20 mouse cellular contexts compared by ENCODE assay signal in the genomic region with DNA sequence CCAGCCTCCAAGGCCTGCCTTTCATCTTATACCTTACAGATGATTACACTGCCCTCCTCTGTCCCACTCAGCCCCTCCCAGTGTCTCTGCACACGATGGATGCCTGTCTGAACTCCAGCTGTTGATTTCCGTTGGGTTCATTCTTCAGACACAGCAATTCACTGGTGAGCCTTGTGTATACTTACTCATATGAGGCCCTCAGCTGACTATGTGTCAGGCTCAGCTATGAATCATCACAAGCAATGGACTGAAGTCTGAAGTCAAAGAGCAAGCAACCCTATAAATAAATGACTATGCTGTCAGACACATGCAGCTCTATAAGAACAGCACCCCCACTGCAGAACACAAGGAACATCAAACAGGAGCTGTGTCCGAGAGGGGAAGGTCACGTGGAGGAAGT.
DNase-seq lines count a peak whose midpoint lies in the region; ATAC-seq and TF ChIP-seq lines count a peak whose summit lies in the region.
"Had no signal": no experiment of that assay in that cellular context is flagged by ENCODE, and none has a peak within 500 bp of the region (broad histone marks: within the 10 kb centered on the region; RNA-seq: fewer than 3 reads in every experiment).

No protein-coding gene starts in this region.

- 87% methylated on average over 4 of the region's 4 CpGs for WGBS in embryonic facial prominence, embryonic 10.5 days

- H3K27ac ChIP-seq in embryonic facial prominence, embryonic 10.5 days (replicated peaks): no peak overlapping the region
- H3K27ac ChIP-seq: heart, embryonic 15.5 days; limb, embryonic 10.5 days; liver, embryonic 12.5 days; lung, embryonic 15.5 days had no signal

- peak; percentile 23 for DNase-seq in heart, adult 11 months
- DNase-seq in heart, postnatal 14 days: no peak
- peak; percentile 73 for DNase-seq in fibroblast of lung, adult 2 months (ENCODE audit: low read depth)
- no peak for DNase-seq in cerebellum, adult 9-10 months
- DNase-seq in layer of hippocampus, adult 9-10 months (ENCODE audit: low spot score): no peak
- DNase-seq in embryonic facial prominence, embryonic 10.5 days (ENCODE audit: low spot score): no peak
- DNase-seq: cerebellum, adult 11 months; cerebellum, postnatal 36 days; forebrain, postnatal 0 days; gastrocnemius, adult 2 months; heart, adult 18-20 months; kidney, adult 11 months; kidney, postnatal 4 days; midbrain, embryonic 14.5 days had no signal

- H3K4me2 ChIP-seq in myocyte (ENCODE audit: low read depth): peak overlapping the region; percentile 9
- H3K4me2 ChIP-seq: heart, embryonic 15.5 days; liver, embryonic 12.5 days; lung, embryonic 15.5 days had no signal

- H3K27me3 ChIP-seq in myocyte (ENCODE audit: control insufficient read depth, insufficient read depth, insufficient read length): no peaks in the 10 kb centered on the region
- no peaks in the 10 kb centered on the region for H3K27me3 ChIP-seq in embryonic facial prominence, embryonic 10.5 days (replicated peaks; ENCODE audit: low read depth, poor library complexity, severe bottlenecking)
- H3K27me3 ChIP-seq: heart, embryonic 15.5 days; liver, embryonic 12.5 days; lung, embryonic 15.5 days had no signal

- H3ac ChIP-seq in myocyte (ENCODE audit: control insufficient read depth, insufficient read length): no peak overlapping the region

- no peak for TF ChIP-seq POLR2A in myocyte (IDR thresholded peaks at IDR 0.05; ENCODE audit: insufficient read length, low read depth)

- intact Hi-C loops in heart, postnatal 14 days (cut with DNase I): loop anchor here (10.0 kb wide), 1 partner anchor 219 kb away; no protein-coding TSS in a partner anchor

- H3K79me2 ChIP-seq in myocyte (ENCODE audit: control insufficient read depth, insufficient read depth): no peaks in the 10 kb centered on the region

- H3K4me1 ChIP-seq in embryonic facial prominence, embryonic 10.5 days: no peaks in the 10 kb centered on the region
- H3K4me1 ChIP-seq: limb, embryonic 10.5 days; liver, embryonic 12.5 days; lung, embryonic 15.5 days had no signal

- no peak overlapping the region for H3K4me3 ChIP-seq in myocyte
- H3K4me3 ChIP-seq in embryonic facial prominence, embryonic 10.5 days: no peak overlapping the region
- H3K4me3 ChIP-seq: gastrocnemius, adult 2 months; heart, embryonic 15.5 days; limb, embryonic 10.5 days; liver, embryonic 12.5 days; lung, embryonic 15.5 days had no signal

- no peaks in the 10 kb centered on the region for H3K36me3 ChIP-seq in myocyte (ENCODE audit: control insufficient read depth, insufficient read depth)
- peaks cover 21% of the 10 kb centered on the region for H3K36me3 ChIP-seq in embryonic facial prominence, embryonic 10.5 days (replicated peaks)
- H3K36me3 ChIP-seq: liver, embryonic 12.5 days; lung, embryonic 15.5 days had no signal

- ATAC-seq in CD4-positive, CD25-positive, alpha-beta regulatory T cell, adult 4 months: peak; percentile 30
- ATAC-seq: forebrain, postnatal 0 days; liver, embryonic 12.5 days had no signal

- no peaks in the 10 kb centered on the region for H3K9me3 ChIP-seq in embryonic facial prominence, embryonic 10.5 days
- H3K9me3 ChIP-seq: heart, embryonic 15.5 days; limb, embryonic 10.5 days; liver, embryonic 12.5 days; lung, embryonic 15.5 days had no signal

TF ChIP-seq in myocyte, 11 proteins besides CTCF, POLR2A, EP300 and RAD21:
- TF ChIP-seq USF1 (IDR thresholded peaks at IDR 0.05; ENCODE audit: low read depth): peak; percentile 16
- TF ChIP-seq MYOG (IDR thresholded peaks at IDR 0.05; ENCODE audit: control insufficient read depth in 1 of 3, insufficient read depth in 1 of 3, insufficient read length in 2 of 3, low read depth in 2 of 3): no peak
- TF ChIP-seq TCF3 (IDR thresholded peaks at IDR 0.05; ENCODE audit: insufficient read length, low read depth): no peak
- TF ChIP-seq MYOD1 (IDR thresholded peaks at IDR 0.05; ENCODE audit: control insufficient read depth in 1 of 3, insufficient read length in 2 of 3, low read depth in 2 of 3): peak in 1 of 3 experiments; percentile 7
- TF ChIP-seq SRF (IDR thresholded peaks at IDR 0.05; ENCODE audit: control insufficient read depth, insufficient read length, low read depth): no peak
- no peak for TF ChIP-seq POLR2AphosphoS2 (IDR thresholded peaks at IDR 0.05; ENCODE audit: insufficient read length, low read depth)
TF ChIP-seq in myocyte: peak in this region for 2.

Comparison
In these comparisons a context has a peak if more than half of its experiments do, and no peak if none do; other contexts are left out.
1. DNase-seq: peak in heart, adult 11 months (single experiment) and fibroblast of lung, adult 2 months (single experiment); none in heart, postnatal 14 days (0 of 2), cerebellum, adult 9-10 months (single experiment), layer of hippocampus, adult 9-10 months (single experiment) and embryonic facial prominence, embryonic 10.5 days (single experiment).